Mouse (Mus musculus) kidney, adult 2 months (tissue): Measurements from ENCODE around the gene Ptprd.

Source experiments
- CTCF ChIP-seq: fragments of 200-500 bp; conservative IDR thresholded peaks from 2 replicates; pipeline ENCODE4 v1.5.1; 2011; ENCODE audit warnings: low read depth, mild to moderate bottlenecking, control low read depth, low read length, moderate library complexity, mixed read lengths; ENCODE audit not compliant: insufficient read depth, insufficient read length
- POLR2A ChIP-seq: fragments of 200-500 bp; IDR thresholded peaks from one replicate; pipeline ENCODE4 v1.6.1; 2011; ENCODE audit warnings: low read depth, low read length, control low read depth

GRCm38 (mm10) chr4:76785389-76785788, 1426.4 kb downstream of the Ptprd start:
- no peak for TF ChIP-seq CTCF
- TF ChIP-seq POLR2A: no peak
